Mouse (Mus musculus) retina, postnatal 7 days (tissue): Measurements from ENCODE around the gene Mfng.
A peak's percentile ranks its signal among the peaks of the same experiment; 100 is the strongest.

Experiments used
- DNase-seq: peaks from one replicate; pipeline ENCODE4 v3.0.0-alpha.2; 2012; ENCODE audit warnings: low read depth, low spot score

The Mfng gene

GRCm38 (mm10) chr15:78773290-78773729, at the start of gene Mfng:
Gene Mfng, minus strand, starts transcription at chr15:78773475.
- DNase-seq = peak; percentile 81

GRCm38 (mm10) chr15:78816074-78816391, 42.8 kb upstream of the Mfng start:
- no peak for DNase-seq

- no peak for DNase-seq
These were observed 42.2 kb upstream of the Mfng start for GRCm38 (mm10) chr15:78815314-78816073.

GRCm38 (mm10) chr15:78813603-78814002, 40.3 kb upstream of the Mfng start:
- DNase-seq = no peak

GRCm38 (mm10) chr15:78810146-78810545, 36.9 kb upstream of the Mfng start:
- DNase-seq = no peak

GRCm38 (mm10) chr15:78809739-78810138, 36.5 kb upstream of the Mfng start:
- no peak for DNase-seq

- no peak for DNase-seq
These were observed 35.7 kb upstream of the Mfng start for GRCm38 (mm10) chr15:78808980-78809379.

- DNase-seq = no peak
These were observed 33.9 kb upstream of the Mfng start for GRCm38 (mm10) chr15:78807141-78807540.

- no peak for DNase-seq
These were observed 33.3 kb upstream of the Mfng start for GRCm38 (mm10) chr15:78806614-78807013.

GRCm38 (mm10) chr15:78805351-78805750, 32.1 kb upstream of the Mfng start:
- DNase-seq = no peak

- no peak for DNase-seq
These were observed 31.1 kb upstream of the Mfng start for GRCm38 (mm10) chr15:78804326-78804725.

GRCm38 (mm10) chr15:78803499-78803900, 30.2 kb upstream of the Mfng start:
- no peak for DNase-seq

- peak; percentile 28 for DNase-seq
These were observed 29.6 kb upstream of the Mfng start, which contains the start of gene Card10 for GRCm38 (mm10) chr15:78802776-78803391. Gene Card10, minus strand, starts transcription at chr15:78803042.

GRCm38 (mm10) chr15:78801971-78802741, 28.9 kb upstream of the Mfng start:
- DNase-seq = no peak

GRCm38 (mm10) chr15:78801571-78801970, 28.3 kb upstream of the Mfng start:
- no peak for DNase-seq

- DNase-seq = no peak
These were observed 25.8 kb upstream of the Mfng start for GRCm38 (mm10) chr15:78799029-78799428.

- DNase-seq = no peak
These were observed 23.7 kb upstream of the Mfng start for GRCm38 (mm10) chr15:78797060-78797329.

- DNase-seq = no peak
These were observed 23.2 kb upstream of the Mfng start for GRCm38 (mm10) chr15:78796196-78797059.

- DNase-seq = no peak
These were observed 17.7 kb upstream of the Mfng start for GRCm38 (mm10) chr15:78790990-78791389.

GRCm38 (mm10) chr15:78790451-78790850, 17.2 kb upstream of the Mfng start:
- DNase-seq = no peak

- DNase-seq = no peak
These were observed 16.5 kb upstream of the Mfng start for GRCm38 (mm10) chr15:78789721-78790323.
